Mouse (Mus musculus) spleen, adult 2 months (tissue): Measurements from ENCODE around the gene Serpina10.

ENCODE experiments used
- CTCF ChIP-seq: fragments of 200-500 bp; IDR thresholded peaks from 2 replicates; pipeline ENCODE4 v1.5.1; 2011; ENCODE audit warnings: mild to moderate bottlenecking, inconsistent platforms; ENCODE audit not compliant: insufficient read depth, insufficient read length, insufficient replicate concordance; ENCODE audit errors: extremely low read depth
- POLR2A ChIP-seq: fragments of 200-500 bp; IDR thresholded peaks from 2 replicates; pipeline ENCODE4 v1.6.1; 2011; ENCODE audit warnings: low read depth, low read length, inconsistent platforms

DNA sequence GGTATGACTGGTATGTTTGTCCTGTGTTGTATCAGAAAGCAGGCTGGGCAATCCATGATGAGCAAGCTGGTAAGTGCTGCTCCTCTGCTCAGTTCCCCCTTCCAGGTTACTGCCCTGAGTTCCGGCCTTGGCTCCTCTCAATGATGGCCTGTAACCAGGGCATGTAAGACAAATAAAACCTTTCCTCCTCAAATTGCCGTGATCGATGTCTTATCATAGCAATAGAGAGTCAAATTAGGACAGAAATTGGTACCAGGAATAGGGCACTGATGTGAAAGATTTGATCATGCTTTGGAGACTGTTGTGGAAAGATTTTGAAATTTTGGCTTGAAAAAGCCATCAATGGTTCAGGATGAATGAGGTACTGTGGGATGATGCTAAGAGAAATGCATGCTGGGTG is 34.0 kb upstream of the Serpina10 start:
- TF ChIP-seq POLR2A = no peak
- no peak for TF ChIP-seq CTCF
